Mouse (Mus musculus) liver, embryonic 13.5 days (tissue): ENCODE measurements around the gene Dnmt3l. TPM values are rescaled to one million over a fixed set of nuclear protein-coding genes. Genes with fewer than 3 reads are reported as not detected.

Source experiments
- ATAC-seq: fragments of 200-750 bp; cut with Nextera tagmentation; 2 replicates; pipeline ENCODE4 v1.8.0; 2017; ENCODE audit warnings: low read depth, mild to moderate bottlenecking, moderate number of reproducible peaks, moderate library complexity
- DNase-seq: peaks from one replicate; pipeline ENCODE4 v3.0.0; 2022
- H3K27ac ChIP-seq: fragments of 300-500 bp; sonication (generic); 2 replicates; pipeline ENCODE4 v1.5.1; 2015; ENCODE audit warnings: moderate library complexity, mild to moderate bottlenecking, inconsistent platforms
- H3K27me3 ChIP-seq: fragments of 300-500 bp; sonication (generic); 2 replicates; pipeline ENCODE4 v1.6.1; 2015; ENCODE audit warnings: mild to moderate bottlenecking, inconsistent platforms
- H3K36me3 ChIP-seq: fragments of 300-500 bp; sonication (generic); 2 replicates; pipeline ENCODE4 v1.6.1; 2015; ENCODE audit warnings: mild to moderate bottlenecking, inconsistent platforms
- H3K4me1 ChIP-seq: fragments of 300-500 bp; sonication (generic); replicated peaks from 2 replicates; pipeline ENCODE4 v1.6.1; 2015; ENCODE audit warnings: inconsistent platforms
- H3K4me2 ChIP-seq: fragments of 300-500 bp; sonication (generic); 2 replicates; pipeline ENCODE4 v1.6.1; 2015; ENCODE audit warnings: inconsistent platforms, mild to moderate bottlenecking, moderate library complexity
- H3K4me3 ChIP-seq: fragments of 300-500 bp; sonication (generic); replicated peaks from 2 replicates; pipeline ENCODE4 v1.5.1; 2015; ENCODE audit warnings: mild to moderate bottlenecking, inconsistent platforms
- H3K9ac ChIP-seq: fragments of 300-500 bp; sonication (generic); 2 replicates; pipeline ENCODE4 v1.6.1; 2015; ENCODE audit warnings: mild to moderate bottlenecking, inconsistent platforms
- H3K9me3 ChIP-seq: fragments of 300-500 bp; sonication (generic); replicated peaks from 2 replicates; pipeline ENCODE4 v1.6.1; 2016; ENCODE audit warnings: inconsistent platforms
- WGBS: fragments of 180-500 bp; shearing (Covaris S2); methylation state at CpG from one replicate; pipeline ENCODE4 v1.1.7; 2015; ENCODE audit not compliant: insufficient replicate concordance; 5-methylcytosine and 5-hydroxymethylcytosine counted together
- polyA plus RNA-seq: library from polyadenylated mRNA; unstranded; fragments of >200 nt; fragmentation: Nextera tagmentation; extraction: Ambion mirVana; gene quantifications from 2 replicates; pipeline ENCODE4 v1.2.1, GENCODE M21; 2015

Gene Dnmt3l
- polyA plus RNA-seq, 1 experiment from 2014 or later = not detected

- WGBS = 38% methylated on average over 2 of the region's 2 CpGs
- peak; percentile 36 for ATAC-seq
- Histone ChIP-seq H3K4me2 (no peak overlapping the region), H3K27ac (no peak overlapping the region), H3K4me3 (no peak overlapping the region), H3K36me3 (no peaks in the 10 kb centered on the region), H3K9me3 (no peaks in the 10 kb centered on the region), H3K4me1 (no peaks in the 10 kb centered on the region), H3K27me3 (0 out of 2 replicates have a peak, but pooled peaks cover 3% of the 10 kb centered on the region), H3K9ac (no peak overlapping the region)
- no peak for DNase-seq
These were observed 9.8 kb upstream of the Dnmt3l start for GRCm38 (mm10) chr10:78031987-78032386.

- no peaks in the 10 kb centered on the region for H3K4me1 ChIP-seq
- 0 out of 2 replicates have a peak, but pooled peaks cover under 1% of the 10 kb centered on the region for H3K27me3 ChIP-seq
- no peak overlapping the region for H3K4me2 ChIP-seq
- no peak for ATAC-seq
- H3K4me3 ChIP-seq = no peak overlapping the region
- no peaks in the 10 kb centered on the region for H3K36me3 ChIP-seq
- no peak overlapping the region for H3K27ac ChIP-seq
- no peaks in the 10 kb centered on the region for H3K9me3 ChIP-seq
- WGBS = 63% methylated on average over 4 of the region's 4 CpGs
- H3K9ac ChIP-seq = no peak overlapping the region
- no peak for DNase-seq
These were observed 4.6 kb upstream of the Dnmt3l start for GRCm38 (mm10) chr10:78037139-78037538.

DNA sequence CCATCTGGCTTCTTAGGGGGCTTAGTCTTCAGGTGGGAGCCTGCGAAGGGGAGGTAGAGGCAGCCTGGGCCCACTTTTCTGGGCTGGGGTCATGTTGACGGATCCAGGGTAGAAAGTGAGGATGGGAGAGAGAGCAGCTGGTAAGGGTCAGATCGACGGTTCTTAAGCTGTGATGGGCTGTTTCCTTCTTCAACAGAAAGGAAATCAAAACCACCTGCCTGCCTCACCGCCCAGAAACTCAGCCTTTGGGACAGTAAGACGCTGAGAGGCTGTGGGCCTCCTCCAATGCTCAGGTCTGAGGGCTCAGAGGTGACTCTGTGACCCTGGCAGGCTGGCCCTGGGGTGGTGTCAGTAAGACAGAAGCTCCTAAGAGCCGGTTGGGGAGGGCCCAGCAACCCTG lies 349 bp downstream of the Dnmt3l start:
- H3K36me3 ChIP-seq = no peaks in the 10 kb centered on the region
- H3K9me3 ChIP-seq = no peaks in the 10 kb centered on the region
- DNase-seq = no peak
- H3K27ac ChIP-seq = no peak overlapping the region
- peaks cover 5% of the 10 kb centered on the region for H3K4me1 ChIP-seq
- H3K4me3 ChIP-seq = no peak overlapping the region
- no peak for ATAC-seq
- H3K4me2 ChIP-seq = no peak overlapping the region
- H3K27me3 ChIP-seq = peaks cover 12% of the 10 kb centered on the region
- WGBS = 45% methylated on average over 7 of the region's 7 CpGs
- no peak overlapping the region for H3K9ac ChIP-seq

DNA sequence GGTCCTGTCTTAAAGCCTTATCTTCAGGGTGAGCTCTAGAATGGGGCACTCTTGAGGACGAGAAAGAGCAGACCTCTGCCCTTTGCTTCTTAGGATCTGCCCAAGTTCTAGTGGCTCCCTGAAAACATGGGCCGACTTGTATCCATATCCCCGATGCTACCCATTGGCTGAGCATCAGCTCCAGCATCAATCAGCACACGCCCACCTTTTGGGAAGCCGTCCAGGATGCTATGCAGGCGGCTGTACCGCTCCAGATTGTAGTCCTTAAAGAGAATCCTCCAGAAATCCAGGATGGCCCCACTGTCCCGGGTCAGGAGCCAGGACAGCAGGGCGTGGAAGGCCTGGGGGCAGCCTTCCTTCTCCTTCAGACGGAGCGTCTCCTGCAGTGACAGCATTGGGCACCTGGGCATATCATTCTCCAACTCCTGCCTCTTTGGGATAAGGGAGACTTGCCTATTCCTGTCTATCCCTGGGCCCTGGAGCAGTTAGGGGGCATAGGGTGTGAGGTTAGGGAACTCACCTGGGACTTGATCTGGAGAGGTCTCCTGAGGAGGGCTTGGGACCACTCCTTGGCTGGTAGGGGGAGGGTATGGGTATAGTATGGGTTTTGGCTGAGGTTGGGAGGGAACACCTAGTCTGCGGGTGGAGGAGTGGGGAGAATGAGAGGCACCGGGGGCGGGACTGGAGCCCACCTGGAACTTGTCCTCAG lies 1.1 kb downstream of the Dnmt3l start:
- Histone ChIP-seq H3K36me3 (no peaks in the 10 kb centered on the region), H3K27me3 (peaks cover 12% of the 10 kb centered on the region), H3K4me3 (no peak overlapping the region), H3K27ac (no peak overlapping the region), H3K9ac (no peak overlapping the region), H3K4me2 (peak overlapping the region; percentile 32), H3K9me3 (no peaks in the 10 kb centered on the region), H3K4me1 (peaks cover 5% of the 10 kb centered on the region)
- ATAC-seq (no peak), DNase-seq (no peak)
- 48% methylated on average over 14 of the region's 14 CpGs for WGBS

DNA sequence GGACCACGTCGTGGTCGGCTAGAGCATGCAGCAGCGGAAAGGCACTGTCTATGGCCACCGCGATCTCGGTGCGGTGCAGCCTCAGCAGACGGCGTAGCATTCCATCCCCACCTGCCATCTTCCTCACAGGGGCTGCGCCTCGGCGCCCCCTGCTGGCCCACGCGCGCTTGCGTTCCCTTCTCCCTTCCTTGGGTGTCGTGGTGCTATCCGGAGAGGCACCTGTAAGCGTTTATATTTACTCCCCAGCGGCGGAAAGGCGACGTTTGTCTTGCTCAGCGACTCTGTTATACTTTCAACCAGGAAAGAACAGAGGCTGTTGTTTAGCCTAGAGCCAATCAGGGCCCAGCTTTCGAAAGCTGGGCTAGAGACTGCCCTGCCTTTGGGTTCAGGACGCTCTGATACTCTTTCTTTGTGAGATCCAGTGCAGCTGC lies 1.7 kb downstream of the Dnmt3l start, which contains the start of gene Aire:
TSS of gene Aire (minus strand) at position 205 of the 431 bp plus-strand sequence.
- peaks cover 12% of the 10 kb centered on the region for H3K27me3 ChIP-seq
- H3K27ac ChIP-seq = no peak within 1 kb of the TSS
- no peaks in the 10 kb centered on the region for H3K36me3 ChIP-seq
- 3% methylated on average over 27 of the region's 27 CpGs for WGBS
- DNase-seq (peak; percentile 33), ATAC-seq (no peak)
- no peak within 1 kb of the TSS for H3K9ac ChIP-seq
- H3K9me3 ChIP-seq = no peaks in the 10 kb centered on the region
- H3K4me3 ChIP-seq = no peak within 1 kb of the TSS
- H3K4me1 ChIP-seq = peaks cover 5% of the 10 kb centered on the region
- peak within 1 kb of the TSS; percentile 32 for H3K4me2 ChIP-seq

DNA sequence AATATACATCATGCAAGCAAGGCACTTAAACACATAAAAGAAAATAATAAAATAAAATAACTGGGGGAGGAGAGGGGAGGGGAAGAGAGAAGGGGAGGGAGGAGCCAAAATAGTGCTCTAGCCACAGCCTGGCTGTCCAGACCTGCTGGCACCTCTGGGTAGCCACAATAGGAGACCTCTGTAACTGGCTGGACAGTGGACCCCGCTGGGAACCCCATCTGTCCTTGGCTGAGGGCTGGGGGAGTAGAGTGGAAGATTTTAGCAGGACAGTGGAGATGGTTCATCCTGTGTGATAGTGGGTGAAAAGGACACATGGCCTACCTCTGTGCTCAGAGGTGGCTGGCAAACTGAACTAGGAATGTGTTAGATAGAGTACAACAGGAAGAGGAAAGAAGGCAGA lies 2.8 kb downstream of the Dnmt3l start:
- Histone ChIP-seq H3K9ac (no peak overlapping the region), H3K4me3 (no peak overlapping the region), H3K36me3 (no peaks in the 10 kb centered on the region), H3K27me3 (peaks cover 12% of the 10 kb centered on the region), H3K4me2 (no peak overlapping the region), H3K4me1 (peaks cover 5% of the 10 kb centered on the region), H3K9me3 (no peaks in the 10 kb centered on the region), H3K27ac (no peak overlapping the region)
- 29% methylated on average over 1 of the region's 1 CpGs for WGBS
- ATAC-seq = no peak
- no peak for DNase-seq

DNA sequence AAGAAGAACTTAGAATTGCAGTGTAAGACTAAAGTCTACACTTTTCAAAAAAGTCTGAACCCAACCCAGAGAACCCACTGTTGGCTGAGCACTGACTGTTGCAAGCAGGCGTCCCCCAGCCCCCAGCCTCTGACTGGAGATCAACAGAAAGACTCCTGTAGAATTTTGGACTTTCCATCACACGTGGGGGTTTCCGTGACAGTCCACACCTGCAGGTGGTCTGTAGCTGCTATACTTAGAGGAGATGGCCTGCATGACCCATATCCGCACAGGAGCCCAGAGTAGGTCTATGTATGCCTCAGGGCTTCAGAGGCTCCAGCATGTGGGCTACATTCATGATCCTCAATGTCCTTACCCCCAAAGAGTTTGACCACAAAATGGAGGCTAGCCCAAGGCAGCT lies 4.6 kb downstream of the Dnmt3l start:
- WGBS = 67% methylated on average over 4 of the region's 4 CpGs

DNA sequence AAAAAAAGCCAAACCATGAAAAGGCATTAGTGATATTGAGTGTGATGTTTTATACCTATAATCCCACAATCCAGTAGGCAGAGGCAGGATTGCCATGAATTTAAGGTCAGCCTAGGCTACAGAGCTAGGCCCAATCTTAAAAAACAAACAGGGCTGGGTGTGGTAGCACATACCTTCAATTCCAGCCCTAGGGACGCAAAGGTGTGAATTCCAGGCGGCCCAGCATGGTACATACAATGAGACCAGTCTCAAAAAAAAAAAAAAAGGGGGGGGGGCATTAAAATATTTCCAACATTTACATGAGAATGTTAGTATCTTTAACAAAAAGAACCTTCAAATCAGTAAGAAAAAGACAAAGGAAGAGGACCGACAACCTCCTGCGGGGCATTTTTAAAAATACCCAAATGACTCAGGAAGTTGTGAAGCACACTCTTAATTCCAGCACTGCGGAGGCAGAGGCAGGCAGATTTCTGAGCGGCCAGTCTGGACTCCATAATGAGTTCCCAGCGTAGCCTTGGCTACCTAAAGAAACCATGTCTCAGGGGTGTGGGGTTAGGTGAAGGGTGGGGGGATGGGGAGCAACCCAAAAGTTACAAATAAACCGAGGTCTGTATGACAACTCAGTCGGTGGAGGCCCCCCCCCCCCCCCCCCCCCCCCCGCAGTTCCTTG lies 6.4 kb downstream of the Dnmt3l start:
- 55% methylated on average over 10 of the region's 10 CpGs for WGBS
- no peak overlapping the region for H3K9ac ChIP-seq
- DNase-seq (no peak), ATAC-seq (no peak)
- no peak overlapping the region for H3K4me2 ChIP-seq
- H3K4me1 ChIP-seq = peaks cover 5% of the 10 kb centered on the region
- H3K4me3 ChIP-seq = no peak overlapping the region
- H3K36me3 ChIP-seq = no peaks in the 10 kb centered on the region
- H3K27ac ChIP-seq = no peak overlapping the region
- H3K9me3 ChIP-seq = no peaks in the 10 kb centered on the region
- peaks cover 9% of the 10 kb centered on the region for H3K27me3 ChIP-seq

More for the DNA sequence above, 4.6 kb downstream of the Dnmt3l start:
- H3K9ac ChIP-seq = no peak overlapping the region
- H3K4me1 ChIP-seq = peaks cover 5% of the 10 kb centered on the region
- no peak overlapping the region for H3K4me3 ChIP-seq
- no peak for ATAC-seq
- DNase-seq = no peak
- no peaks in the 10 kb centered on the region for H3K36me3 ChIP-seq
- H3K9me3 ChIP-seq = no peaks in the 10 kb centered on the region
- no peak overlapping the region for H3K4me2 ChIP-seq
- no peak overlapping the region for H3K27ac ChIP-seq
- peaks cover 20% of the 10 kb centered on the region for H3K27me3 ChIP-seq

DNA sequence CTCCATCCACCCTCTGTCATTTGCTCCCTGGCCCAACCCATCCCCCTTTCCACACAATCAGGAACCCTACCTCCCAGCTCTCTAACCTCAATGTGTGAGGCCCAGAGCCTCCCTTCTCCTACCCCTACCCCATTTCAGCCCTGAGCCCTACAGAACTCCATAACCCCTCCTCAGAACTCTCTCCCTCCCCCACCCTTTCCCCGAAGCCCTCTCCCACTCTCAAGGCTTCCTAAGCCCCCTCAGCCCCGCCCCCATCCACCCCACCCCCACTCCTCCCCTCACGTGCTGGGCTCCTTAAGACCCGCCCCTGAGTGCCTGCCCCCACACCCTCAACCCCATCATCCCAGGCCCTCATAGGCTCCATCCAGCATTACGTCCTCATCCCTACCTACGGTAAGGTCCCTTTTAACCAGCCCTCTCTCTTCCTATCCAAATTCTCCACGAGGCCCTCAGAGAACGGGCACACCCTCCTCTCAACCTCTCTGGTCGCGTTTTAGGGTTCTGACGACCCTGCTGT lies 7.8 kb downstream of the Dnmt3l start:
- H3K4me1 ChIP-seq = no peaks in the 10 kb centered on the region
- no peak overlapping the region for H3K27ac ChIP-seq
- ATAC-seq = no peak
- no peaks in the 10 kb centered on the region for H3K36me3 ChIP-seq
- H3K4me3 ChIP-seq = no peak overlapping the region
- H3K27me3 ChIP-seq = peaks cover 8% of the 10 kb centered on the region
- no peaks in the 10 kb centered on the region for H3K9me3 ChIP-seq
- WGBS = 37% methylated on average over 11 of the region's 11 CpGs
- no peak overlapping the region for H3K4me2 ChIP-seq
- H3K9ac ChIP-seq = no peak overlapping the region
- no peak for DNase-seq

DNA sequence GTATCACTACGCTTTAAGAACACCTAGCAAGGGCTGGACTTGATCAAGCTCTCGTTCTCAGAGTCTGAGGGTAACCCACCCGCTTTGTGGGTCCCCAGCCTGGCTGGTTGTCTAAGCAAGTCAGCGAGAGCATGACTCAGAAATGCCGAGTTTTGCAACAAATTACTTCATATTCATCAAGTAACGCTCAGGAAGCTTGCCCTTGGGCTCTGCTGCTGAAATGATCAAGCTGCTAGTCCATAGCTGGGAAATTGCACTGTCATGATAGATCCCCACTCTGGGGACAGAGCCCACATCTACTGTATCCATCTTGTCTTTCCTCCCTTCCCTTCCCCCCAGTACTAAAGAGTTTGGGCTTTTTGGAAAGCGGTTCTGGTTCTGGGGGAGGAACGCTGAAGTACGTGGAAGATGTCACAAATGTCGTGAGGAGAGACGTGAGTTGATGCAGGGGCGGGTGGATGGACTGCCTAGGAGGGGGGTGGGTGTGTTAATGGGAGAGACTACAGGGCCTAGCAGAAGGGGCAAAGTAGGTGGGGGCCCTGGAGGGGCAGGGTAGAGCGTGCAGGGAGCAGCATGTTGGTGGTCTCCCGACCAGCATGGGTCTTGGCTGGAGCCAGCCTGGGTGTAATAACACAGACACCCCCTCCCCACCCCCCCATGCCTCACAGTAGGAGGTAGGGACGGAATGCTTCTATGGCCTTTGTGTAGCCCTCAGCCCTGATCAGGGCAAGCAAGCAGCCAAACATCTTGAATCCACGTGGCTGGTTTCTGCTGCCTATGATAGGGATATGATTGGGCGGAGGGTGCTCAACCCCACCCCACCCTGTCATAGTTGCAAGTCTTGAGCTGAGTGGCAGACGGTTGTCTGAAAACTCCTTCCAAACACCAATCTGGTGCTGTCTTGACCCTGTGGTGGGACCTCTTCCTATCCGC lies 13.2 kb downstream of the Dnmt3l start:
- no peaks in the 10 kb centered on the region for H3K9me3 ChIP-seq
- WGBS = 53% methylated on average over 19 of the region's 19 CpGs
- no peak overlapping the region for H3K27ac ChIP-seq
- no peaks in the 10 kb centered on the region for H3K36me3 ChIP-seq
- ATAC-seq (0 out of 2 replicates have a peak, but pooled peaks have one; percentile 20), DNase-seq (no peak)
- no peak overlapping the region for H3K4me2 ChIP-seq
- peaks cover 8% of the 10 kb centered on the region for H3K27me3 ChIP-seq
- H3K9ac ChIP-seq = no peak overlapping the region
- no peak overlapping the region for H3K4me3 ChIP-seq
- 0 out of 2 replicates have a peak, but pooled peaks cover 5% of the 10 kb centered on the region for H3K4me1 ChIP-seq

DNA sequence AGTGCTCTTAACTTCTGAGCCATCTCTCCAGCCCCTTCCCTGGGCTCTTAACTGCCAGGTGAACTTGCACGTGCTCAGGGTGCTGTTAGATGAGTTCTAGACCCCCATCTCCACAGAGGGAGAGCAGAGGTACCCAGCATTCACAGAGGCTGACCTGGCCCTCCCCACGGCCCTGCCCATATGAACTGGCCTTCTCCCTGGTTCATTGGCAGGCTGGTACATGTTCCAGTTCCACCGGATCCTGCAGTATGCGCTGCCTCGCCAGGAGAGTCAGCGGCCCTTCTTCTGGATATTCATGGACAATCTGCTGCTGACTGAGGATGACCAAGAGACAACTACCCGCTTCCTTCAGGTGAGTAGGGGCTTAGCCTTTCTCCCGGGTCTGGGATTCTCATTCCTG lies 15.3 kb downstream of the Dnmt3l start:
- no peaks in the 10 kb centered on the region for H3K36me3 ChIP-seq
- WGBS = 68% methylated on average over 8 of the region's 8 CpGs
- H3K4me1 ChIP-seq = 0 out of 2 replicates have a peak, but pooled peaks cover 5% of the 10 kb centered on the region
- DNase-seq = no peak
- H3K9me3 ChIP-seq = no peaks in the 10 kb centered on the region
- no peak overlapping the region for H3K9ac ChIP-seq
- H3K27ac ChIP-seq = no peak overlapping the region
- H3K27me3 ChIP-seq = no peaks in the 10 kb centered on the region
- no peak overlapping the region for H3K4me2 ChIP-seq
- H3K4me3 ChIP-seq = no peak overlapping the region
- ATAC-seq = no peak
